Mouse (Mus musculus) liver, embryonic 14.5 days (tissue): Measurements from ENCODE around the gene Gm11733.

ENCODE experiments used
- CTCF ChIP-seq: IDR thresholded peaks from 2 replicates; pipeline ENCODE4 v1.5.1; 2016; ENCODE audit warnings: antibody characterized with exemption, low read depth, control low read depth
- EP300 ChIP-seq: IDR thresholded peaks from 2 replicates; pipeline ENCODE4 v1.6.1; 2016; ENCODE audit warnings: antibody characterized with exemption, low read depth

DNA sequence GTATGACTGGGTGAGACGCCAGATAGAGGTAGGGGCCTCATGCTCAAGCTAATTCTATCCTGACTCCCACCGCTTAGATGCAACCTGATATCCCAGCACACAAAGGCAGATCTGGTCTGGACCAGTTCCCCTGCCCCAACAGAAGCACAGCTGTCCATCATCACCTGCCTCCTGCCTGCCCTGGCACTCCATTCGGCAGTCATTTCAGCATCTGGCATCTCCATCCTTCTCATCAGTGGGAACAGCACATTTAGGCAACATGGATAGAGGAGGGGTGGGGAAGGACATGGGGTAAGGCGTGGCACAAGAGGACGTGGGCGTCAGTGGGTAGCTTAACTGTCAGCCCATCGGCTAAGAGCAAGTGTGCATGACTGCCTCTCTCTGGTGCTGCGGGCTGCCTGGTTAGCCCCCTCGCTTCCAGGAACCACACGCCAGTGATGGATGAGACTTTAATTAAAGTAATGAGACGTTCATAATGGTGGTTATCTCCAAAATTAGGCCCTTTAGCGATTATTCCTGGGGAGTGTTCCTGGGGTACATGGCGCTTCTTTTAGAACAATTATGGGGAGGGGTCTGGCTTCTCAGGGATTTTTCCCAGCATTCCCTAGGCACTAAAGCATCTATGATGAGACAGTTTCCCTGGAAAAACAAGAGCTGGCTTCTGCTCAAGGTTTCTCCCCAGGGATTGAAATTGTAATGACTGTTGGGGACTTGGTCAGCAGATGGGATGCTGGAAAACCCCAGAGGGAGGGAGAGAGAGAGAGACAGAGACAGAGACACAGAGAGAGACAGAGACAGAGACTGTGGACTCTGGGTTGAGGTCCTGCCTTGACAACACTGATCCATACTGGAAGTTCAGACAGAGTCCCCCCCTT, 38.0 kb downstream of the Gm11733 start:
- no peak for TF ChIP-seq CTCF
- no peak for TF ChIP-seq EP300
